Mouse (Mus musculus): ENCODE results near the gene Prune1.
A peak's percentile ranks its signal among the peaks of the same experiment; 100 is the strongest.

Gene Prune1

GRCm38 (mm10) chr3:95237541-95238099 lies 44.3 kb downstream of the Prune1 start:
- no peak for DNase-seq (ENCODE audit: low spot score)

DNA sequence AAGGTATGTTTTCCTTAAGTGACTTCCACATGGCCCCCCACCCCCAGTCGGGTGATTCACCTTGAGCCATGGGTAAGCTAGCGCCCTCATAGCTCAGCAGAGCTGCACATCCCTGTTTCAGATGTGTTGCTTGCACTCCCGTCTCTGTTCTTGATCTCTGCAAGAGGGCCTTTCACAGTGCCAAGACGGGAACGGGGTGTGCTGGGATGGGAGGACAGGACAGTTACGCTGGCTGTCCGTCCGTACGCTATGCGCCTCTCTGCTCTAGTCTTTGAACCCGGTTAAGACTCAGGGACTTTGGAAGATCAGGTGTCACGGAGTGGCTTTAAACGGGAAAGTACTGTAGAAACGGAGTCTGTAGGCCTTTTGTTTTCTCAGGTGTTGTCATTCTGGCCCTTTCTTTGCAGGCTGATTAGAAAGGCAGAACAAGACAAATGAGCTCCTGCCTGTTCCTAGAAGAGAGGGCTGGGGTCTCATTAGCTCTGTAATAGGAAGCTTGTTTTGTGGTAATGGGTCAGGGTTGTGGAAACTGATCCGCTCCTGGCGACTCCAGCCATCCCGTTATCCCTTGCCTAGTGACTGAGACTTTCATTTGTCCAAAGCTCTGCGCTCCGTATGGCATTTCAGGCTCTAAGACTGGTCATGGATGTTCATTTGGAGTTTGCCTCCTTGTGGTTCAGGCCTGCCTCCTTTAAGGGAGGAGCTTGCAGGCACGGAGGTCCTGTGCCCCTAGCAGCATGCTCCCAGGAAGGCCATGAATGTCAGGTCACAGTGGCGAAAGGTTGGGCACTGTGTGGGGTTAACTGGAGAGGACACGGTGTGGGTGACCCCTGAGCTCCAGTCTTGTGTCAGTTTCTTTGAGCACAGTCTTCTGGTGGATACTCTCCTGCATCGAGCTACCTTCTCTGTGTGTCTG lies 46.2 kb downstream of the Prune1 start:
- DNase-seq (ENCODE audit: low spot score), result no peak

- DNase-seq (ENCODE audit: low spot score), result no peak
Measured at GRCm38 (mm10) chr3:95233303-95233980, 48.4 kb downstream of the Prune1 start.

DNA sequence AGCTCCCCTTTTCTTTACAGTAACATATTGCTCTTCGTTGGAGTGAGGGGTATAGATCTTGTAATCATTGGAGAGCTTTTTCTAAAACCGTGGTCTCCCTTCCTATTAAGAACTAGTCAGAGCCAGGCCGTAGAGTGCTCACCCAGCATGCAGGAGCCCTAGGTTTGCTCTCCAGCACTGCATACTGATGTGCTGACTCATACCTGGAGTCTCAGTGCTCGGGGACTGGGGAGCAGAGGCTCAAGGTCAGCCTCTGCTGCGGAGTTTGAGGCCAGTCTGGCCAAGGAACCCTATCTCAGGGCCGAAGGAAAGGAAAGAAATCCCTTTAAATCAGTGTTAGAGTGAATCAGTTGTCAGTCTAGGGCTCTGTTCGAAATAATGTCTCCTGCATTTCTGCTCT lies 49.1 kb downstream of the Prune1 start:
- no peak for DNase-seq (ENCODE audit: low spot score)

DNA sequence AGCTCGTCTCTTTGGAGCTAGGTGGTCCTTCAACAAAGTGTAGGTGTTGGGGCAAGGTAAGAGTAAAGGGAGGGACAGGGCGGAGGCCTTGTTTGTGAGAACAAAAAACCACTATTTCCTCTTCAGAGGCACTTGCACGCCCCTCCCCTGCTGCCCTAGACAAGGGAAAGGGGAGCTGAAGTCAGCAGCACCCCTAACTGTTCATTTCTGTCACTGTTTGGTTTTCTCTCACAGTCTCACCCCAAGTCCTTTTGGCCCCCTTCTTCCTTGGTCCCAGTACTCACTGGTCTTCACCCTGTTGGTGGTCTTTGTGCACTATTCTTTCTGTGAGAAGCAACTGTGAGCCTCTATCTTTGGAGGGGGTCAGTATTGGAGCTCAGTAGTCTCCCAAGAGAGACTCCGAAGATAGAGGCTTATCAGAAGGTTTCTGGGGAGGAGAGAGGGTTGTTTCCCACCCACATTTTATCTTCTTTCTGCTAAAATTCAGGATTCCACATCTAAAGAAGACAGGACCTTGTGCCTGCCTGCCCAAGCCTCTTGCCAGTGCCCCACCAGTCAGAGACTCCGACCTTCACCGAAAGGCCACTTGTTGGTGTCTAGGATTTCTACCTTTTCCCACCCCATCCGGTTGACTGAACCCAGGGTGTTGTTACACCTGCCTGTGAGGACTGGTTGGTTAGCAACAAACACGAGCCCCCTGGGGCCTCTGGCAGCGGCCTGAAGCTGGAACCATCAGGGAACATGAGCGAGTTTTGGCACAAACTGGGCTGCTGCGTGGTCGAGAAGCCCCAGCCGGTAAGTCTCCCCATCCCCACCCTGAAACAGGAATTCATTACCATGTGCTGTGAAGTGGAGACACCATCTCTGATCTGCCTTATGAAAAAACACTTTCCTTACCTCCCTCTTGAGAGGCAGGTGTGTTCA lies 50.3 kb downstream of the Prune1 start, which contains the start of gene Mllt11:
Gene Mllt11, minus strand, starts transcription at position 874 of the 924 bp plus-strand sequence.
- DNase-seq (ENCODE audit: low spot score), result no peak

DNA sequence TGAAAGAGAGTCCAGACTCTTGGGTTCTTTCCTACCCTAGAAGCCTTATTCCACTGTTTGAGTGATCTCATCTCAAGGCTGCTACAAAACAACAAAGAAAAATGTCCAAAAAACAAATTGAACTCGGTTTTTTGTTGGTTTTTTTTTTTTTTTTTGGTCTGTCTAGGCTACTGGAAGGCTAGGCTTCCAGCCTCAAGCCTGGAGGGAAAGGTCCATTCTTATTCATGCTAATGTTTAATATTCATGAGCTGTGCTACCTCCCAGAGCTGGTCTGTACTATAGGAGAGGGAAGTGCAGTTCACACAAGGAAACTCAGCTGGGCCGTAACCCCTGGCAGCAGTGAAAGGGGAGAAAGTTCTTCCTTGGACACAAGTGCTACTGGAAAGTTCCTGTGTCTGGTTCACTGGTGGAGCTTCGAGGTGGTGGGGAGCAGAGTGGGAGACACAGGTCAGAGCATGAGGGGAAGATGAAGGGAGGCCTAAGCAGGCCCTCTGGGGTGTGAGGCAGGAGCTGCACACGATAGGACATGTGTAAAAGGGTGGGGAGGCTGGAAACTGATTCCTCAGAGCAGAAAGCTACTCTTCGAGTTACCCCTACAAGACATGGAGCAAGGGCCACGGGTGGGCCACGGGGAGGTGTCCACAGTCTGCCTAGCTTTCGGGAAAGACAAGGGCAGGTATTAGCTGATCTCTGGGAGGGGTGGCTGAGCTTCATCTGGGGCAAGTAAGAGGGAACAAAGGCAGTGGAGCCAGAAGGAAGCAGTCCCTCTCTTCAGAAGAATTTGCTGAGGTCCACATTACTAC lies 51.2 kb downstream of the Prune1 start:
- DNase-seq (ENCODE audit: low spot score), result no peak

DNA sequence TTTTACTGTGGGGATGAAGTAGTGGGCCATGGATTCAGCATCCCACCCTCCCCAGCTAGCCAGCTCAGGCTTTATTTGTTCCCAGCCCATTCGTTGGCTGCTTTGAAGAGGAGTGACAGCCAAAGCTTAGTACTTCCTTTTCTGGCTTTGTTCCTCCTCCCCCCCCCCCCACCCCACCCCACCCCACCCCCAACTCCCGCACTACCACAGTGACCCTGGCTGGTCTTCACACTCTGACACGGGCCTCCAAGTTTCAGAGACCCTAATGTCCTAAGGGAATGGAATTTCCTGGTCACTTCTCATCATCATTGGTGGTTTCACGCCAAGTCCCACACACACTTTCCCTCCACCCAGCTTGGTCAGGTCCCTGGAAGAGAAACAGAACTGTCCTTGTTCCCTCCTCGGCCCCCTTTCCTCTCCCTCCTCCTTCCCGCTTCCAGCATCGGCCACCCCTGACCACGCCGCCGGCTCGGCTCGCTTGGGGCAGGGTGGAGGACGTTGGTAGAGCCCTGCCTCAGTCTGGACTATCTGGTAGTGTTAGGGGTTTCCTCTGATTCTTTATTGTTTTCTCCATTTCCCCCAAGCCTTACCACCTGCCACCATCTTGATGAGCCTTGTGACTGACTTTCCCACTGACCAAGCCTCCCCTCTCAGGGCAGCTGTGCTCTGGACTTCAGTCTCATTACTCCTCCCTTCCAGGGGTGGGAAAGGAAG lies 51.9 kb downstream of the Prune1 start:
- DNase-seq (ENCODE audit: low spot score), result no peak

- no peak for DNase-seq (ENCODE audit: low spot score)
Measured at GRCm38 (mm10) chr3:95228894-95229780, 52.7 kb downstream of the Prune1 start.

DNA sequence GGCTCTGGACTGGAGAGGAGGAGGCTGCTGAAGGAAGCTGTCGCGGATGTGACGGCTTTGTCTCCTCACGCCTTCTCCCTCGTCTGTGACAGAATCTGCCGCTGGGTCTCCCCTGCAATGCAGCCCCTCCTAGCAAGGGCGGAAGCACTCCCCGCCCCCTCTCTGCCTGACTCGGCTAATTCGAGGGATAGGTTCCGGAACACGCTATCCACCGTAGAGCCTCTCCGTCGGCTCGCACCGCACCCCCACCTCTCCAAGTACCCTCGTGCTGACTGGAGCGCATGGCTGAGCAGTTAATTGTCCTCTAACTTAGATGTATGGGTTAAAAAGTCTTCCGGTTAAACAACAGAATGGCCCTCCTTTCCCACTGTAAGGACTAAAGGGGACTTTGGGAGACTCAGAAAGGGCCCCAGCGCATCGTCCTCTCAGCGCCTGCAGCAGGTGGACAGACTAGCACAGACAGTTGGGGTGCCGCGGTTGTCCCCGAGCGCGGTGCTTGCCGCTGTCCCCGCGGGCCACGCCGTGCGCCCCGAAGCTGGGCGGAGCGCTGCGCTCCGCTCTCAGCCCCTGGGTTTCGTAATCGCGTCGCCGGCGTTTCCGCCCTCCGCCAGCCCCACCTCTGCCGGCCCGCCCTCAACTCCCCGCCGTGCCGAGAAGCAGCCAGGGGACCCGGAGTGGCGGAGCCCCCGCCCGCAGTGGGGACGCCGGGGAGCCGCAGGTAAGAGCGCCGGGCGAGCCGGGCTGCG lies 53.6 kb downstream of the Prune1 start, which contains the start of gene Cdc42se1:
Gene Cdc42se1, plus strand, starts transcription at position 585 of the 746 bp plus-strand sequence.
- peak; percentile 66 for DNase-seq (ENCODE audit: low spot score)

- no peak for DNase-seq (ENCODE audit: low spot score)
Measured at GRCm38 (mm10) chr3:95227214-95227613, 54.7 kb downstream of the Prune1 start.

GRCm38 (mm10) chr3:95224295-95224694 lies 57.6 kb downstream of the Prune1 start:
- no peak for DNase-seq (ENCODE audit: low spot score)

- DNase-seq (ENCODE audit: low spot score), result no peak
Measured at GRCm38 (mm10) chr3:95223041-95223440, 58.8 kb downstream of the Prune1 start.

- no peak for DNase-seq (ENCODE audit: low spot score)
Measured at GRCm38 (mm10) chr3:95218466-95219137, 63.3 kb downstream of the Prune1 start.

- peak; percentile 91 for DNase-seq (ENCODE audit: low spot score)
Measured at GRCm38 (mm10) chr3:95217255-95218134, 64.4 kb downstream of the Prune1 start, which contains the start of gene Gabpb2. Gene Gabpb2 (minus strand): TSS chr3:95217916.

- no peak for DNase-seq (ENCODE audit: low spot score)
Measured at GRCm38 (mm10) chr3:95216655-95217254, 65.1 kb downstream of the Prune1 start.

DNA sequence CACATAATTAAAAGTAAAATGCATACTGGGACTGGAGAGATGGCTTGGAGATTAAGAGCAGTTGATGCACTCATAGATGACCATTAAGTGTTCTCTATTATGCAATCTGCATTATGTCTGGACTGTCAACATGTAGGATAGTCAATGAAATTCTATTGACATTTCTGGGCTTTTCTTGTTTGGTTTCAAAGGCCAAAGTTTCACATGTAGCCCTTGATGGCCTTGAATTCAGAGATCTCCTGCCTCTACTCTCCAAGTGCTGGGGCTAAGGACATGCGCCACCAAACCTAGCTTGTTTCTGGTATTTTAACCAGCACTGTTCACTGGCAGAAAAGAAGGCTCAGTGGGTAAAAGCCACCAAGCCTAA lies 68.3 kb downstream of the Prune1 start:
- no peak for DNase-seq (ENCODE audit: low spot score)
